Mouse (Mus musculus) liver, embryonic 13.5 days (tissue): ENCODE data around the gene H2-Ke6. TPM values are rescaled to one million over a fixed set of nuclear protein-coding genes. Genes with fewer than 3 reads are reported as not detected.
"Not testable (repeated sequence)": the region's sequence is repeated elsewhere in the genome, so short reads cannot be mapped to it uniquely, and the experiment has no call there.

Experiments used
- ATAC-seq: fragments of 200-750 bp; cut with Nextera tagmentation; 2 replicates; pipeline ENCODE4 v1.8.0; 2017; ENCODE audit warnings: low read depth, mild to moderate bottlenecking, moderate number of reproducible peaks, moderate library complexity
- DNase-seq: peaks from one replicate; pipeline ENCODE4 v3.0.0; 2022
- H3K27ac ChIP-seq: fragments of 300-500 bp; sonication (generic); 2 replicates; pipeline ENCODE4 v1.5.1; 2015; ENCODE audit warnings: moderate library complexity, mild to moderate bottlenecking, inconsistent platforms
- H3K27me3 ChIP-seq: fragments of 300-500 bp; sonication (generic); 2 replicates; pipeline ENCODE4 v1.6.1; 2015; ENCODE audit warnings: mild to moderate bottlenecking, inconsistent platforms
- H3K36me3 ChIP-seq: fragments of 300-500 bp; sonication (generic); 2 replicates; pipeline ENCODE4 v1.6.1; 2015; ENCODE audit warnings: mild to moderate bottlenecking, inconsistent platforms
- H3K4me1 ChIP-seq: fragments of 300-500 bp; sonication (generic); replicated peaks from 2 replicates; pipeline ENCODE4 v1.6.1; 2015; ENCODE audit warnings: inconsistent platforms
- H3K4me2 ChIP-seq: fragments of 300-500 bp; sonication (generic); 2 replicates; pipeline ENCODE4 v1.6.1; 2015; ENCODE audit warnings: inconsistent platforms, mild to moderate bottlenecking, moderate library complexity
- H3K4me3 ChIP-seq: fragments of 300-500 bp; sonication (generic); replicated peaks from 2 replicates; pipeline ENCODE4 v1.5.1; 2015; ENCODE audit warnings: mild to moderate bottlenecking, inconsistent platforms
- H3K9ac ChIP-seq: fragments of 300-500 bp; sonication (generic); 2 replicates; pipeline ENCODE4 v1.6.1; 2015; ENCODE audit warnings: mild to moderate bottlenecking, inconsistent platforms
- H3K9me3 ChIP-seq: fragments of 300-500 bp; sonication (generic); replicated peaks from 2 replicates; pipeline ENCODE4 v1.6.1; 2016; ENCODE audit warnings: inconsistent platforms
- WGBS: fragments of 180-500 bp; shearing (Covaris S2); methylation state at CpG from one replicate; pipeline ENCODE4 v1.1.7; 2015; ENCODE audit not compliant: insufficient replicate concordance; 5-methylcytosine and 5-hydroxymethylcytosine counted together
- polyA plus RNA-seq: library from polyadenylated mRNA; unstranded; fragments of >200 nt; fragmentation: Nextera tagmentation; extraction: Ambion mirVana; gene quantifications from 2 replicates; pipeline ENCODE4 v1.2.1, GENCODE M21; 2015

The H2-Ke6 gene
- polyA plus RNA-seq, 1 experiment from 2014 or later = 25.7 TPM

- Histone ChIP-seq H3K36me3 (peaks cover 36% of the 10 kb centered on the region), H3K4me1 (peaks cover 29% of the 10 kb centered on the region), H3K27me3 (no peaks in the 10 kb centered on the region), H3K4me3 (no peak overlapping the region), H3K4me2 (no peak overlapping the region), H3K9ac (no peak overlapping the region), H3K27ac (no peak overlapping the region), H3K9me3 (peaks cover 26% of the 10 kb centered on the region)
- ATAC-seq (no peak), DNase-seq (no peak)
- 85% methylated on average over 23 of the region's 23 CpGs for WGBS
These were observed 6.1 kb downstream of the H2-Ke6 start for GRCm38 (mm10) chr17:34021539-34022413.

- Histone ChIP-seq H3K27ac (no peak overlapping the region), H3K36me3 (peaks cover 2% of the 10 kb centered on the region; the same call in 1 of the 2 replicates), H3K27me3 (peaks cover 7% of the 10 kb centered on the region; the same call in 1 of the 2 replicates), H3K4me3 (no peak overlapping the region), H3K4me1 (no peaks in the 10 kb centered on the region), H3K9me3 (no peaks in the 10 kb centered on the region; the same call in 1 of the 2 replicates), H3K4me2 (no peak overlapping the region), H3K9ac (no peak overlapping the region)
- 86% methylated on average over 8 of the region's 8 CpGs for WGBS
- ATAC-seq (no peak), DNase-seq (no peak)
These were observed 14.4 kb downstream of the H2-Ke6 start for GRCm38 (mm10) chr17:34013436-34013835.

GRCm38 (mm10) chr17:34010156-34010555 lies 17.7 kb downstream of the H2-Ke6 start:
- H3K4me1 ChIP-seq = no peaks in the 10 kb centered on the region
- WGBS = 57% methylated on average over 5 of the region's 5 CpGs
- no peak for DNase-seq
- H3K4me2 ChIP-seq = no peak overlapping the region
- no peak overlapping the region for H3K9ac ChIP-seq
- H3K9me3 ChIP-seq = no peaks in the 10 kb centered on the region; the same call in 1 of the 2 replicates
- H3K27me3 ChIP-seq = peaks cover 17% of the 10 kb centered on the region; the same call in 1 of the 2 replicates
- H3K36me3 ChIP-seq = peaks cover 2% of the 10 kb centered on the region; the same call in 1 of the 2 replicates
- H3K27ac ChIP-seq = no peak overlapping the region
- no peak for ATAC-seq
- no peak overlapping the region for H3K4me3 ChIP-seq

- DNase-seq (no peak), ATAC-seq (no peak)
- H3K9ac ChIP-seq = no peak overlapping the region
- no peak overlapping the region for H3K4me3 ChIP-seq
- peaks cover 22% of the 10 kb centered on the region; the same call in 1 of the 2 replicates for H3K27me3 ChIP-seq
- WGBS = 36% methylated on average over 2 of the region's 2 CpGs
- H3K4me2 ChIP-seq = no peak overlapping the region
- no peak overlapping the region for H3K27ac ChIP-seq
- H3K4me1 ChIP-seq = no peaks in the 10 kb centered on the region
- no peaks in the 10 kb centered on the region for H3K36me3 ChIP-seq
- H3K9me3 ChIP-seq = no peaks in the 10 kb centered on the region
These were observed 21.3 kb downstream of the H2-Ke6 start for GRCm38 (mm10) chr17:34006570-34006969.

GRCm38 (mm10) chr17:34003426-34003825 lies 24.4 kb downstream of the H2-Ke6 start:
- 6% methylated on average over 5 of the region's 5 CpGs for WGBS
- ATAC-seq (no peak), DNase-seq (no peak)
- no peak overlapping the region for H3K27ac ChIP-seq
- H3K4me2 ChIP-seq = no peak overlapping the region
- no peak overlapping the region for H3K9ac ChIP-seq
- no peaks in the 10 kb centered on the region for H3K36me3 ChIP-seq
- peaks cover 18% of the 10 kb centered on the region for H3K4me1 ChIP-seq
- peaks cover 46% of the 10 kb centered on the region for H3K27me3 ChIP-seq
- H3K9me3 ChIP-seq = no peaks in the 10 kb centered on the region
- H3K4me3 ChIP-seq = no peak overlapping the region

- H3K36me3 ChIP-seq, H3K9me3 ChIP-seq, H3K27ac ChIP-seq, DNase-seq, H3K9ac ChIP-seq, ATAC-seq: not testable (repeated sequence)
- Histone ChIP-seq H3K4me2 (peak overlapping the region; percentile 98), H3K27me3 (peaks cover 42% of the 10 kb centered on the region), H3K4me3 (peak overlapping the region; percentile 69; the same call in 1 of the 2 replicates), H3K4me1 (peaks cover 18% of the 10 kb centered on the region)
- WGBS = 47% methylated on average over 2 of the region's 2 CpGs
These were observed 27.1 kb downstream of the H2-Ke6 start for GRCm38 (mm10) chr17:34000796-34001195.

- H3K9me3 ChIP-seq = no peaks in the 10 kb centered on the region
- peak within 1 kb of the TSS; percentile 58 for H3K27ac ChIP-seq
- peak within 1 kb of the TSS; percentile 69 for H3K4me3 ChIP-seq
- DNase-seq (peak; percentile 65), ATAC-seq (peak; percentile 84)
- H3K27me3 ChIP-seq = peaks cover 36% of the 10 kb centered on the region
- peak within 1 kb of the TSS; percentile 98 for H3K4me2 ChIP-seq
- peak within 1 kb of the TSS; percentile 75 for H3K9ac ChIP-seq
- 1% methylated on average over 29 of the region's 30 CpGs for WGBS
- H3K36me3 ChIP-seq = no peaks in the 10 kb centered on the region
- H3K4me1 ChIP-seq = peaks cover 18% of the 10 kb centered on the region
These were observed 27.7 kb downstream of the H2-Ke6 start, which contains the start of gene H2-K1 for GRCm38 (mm10) chr17:34000150-34000537. H2-K1 (minus strand) TSS chr17:34000347.

- whole genome bisulfite sequencing = 1% methylated on average over 87 of the region's 87 CpGs
- H3K36me3 ChIP-seq = no peaks in the 10 kb centered on the region
- H3K9me3 ChIP-seq = no peaks in the 10 kb centered on the region
- H3K4me3 ChIP-seq = peak overlapping the region; percentile 69
- peak; percentile 23 for DNase-seq
- H3K27ac ChIP-seq = peak overlapping the region; percentile 58
- peak overlapping the region; percentile 75 for H3K9ac ChIP-seq
- peak overlapping the region; percentile 98 for H3K4me2 ChIP-seq
- H3K27me3 ChIP-seq = peaks cover 36% of the 10 kb centered on the region
- peaks cover 18% of the 10 kb centered on the region for H3K4me1 ChIP-seq
- ATAC-seq = peak; percentile 42
These were observed 28.3 kb downstream of the H2-Ke6 start for GRCm38 (mm10) chr17:33999341-34000149.

- H3K27ac ChIP-seq, ATAC-seq, H3K36me3 ChIP-seq, H3K9ac ChIP-seq, H3K9me3 ChIP-seq, DNase-seq: not testable (repeated sequence)
- Histone ChIP-seq H3K27me3 (peaks cover 36% of the 10 kb centered on the region), H3K4me1 (peaks cover 18% of the 10 kb centered on the region), H3K4me3 (peak overlapping the region; percentile 69), H3K4me2 (peak overlapping the region; percentile 98)
- WGBS = 31% methylated on average over 5 of the region's 5 CpGs
These were observed 29.2 kb downstream of the H2-Ke6 start for GRCm38 (mm10) chr17:33998697-33999096.

GRCm38 (mm10) chr17:33997025-33997424 lies 30.8 kb downstream of the H2-Ke6 start:
- not testable (repeated sequence) for DNase-seq, H3K4me3 ChIP-seq, H3K36me3 ChIP-seq, ATAC-seq, H3K9me3 ChIP-seq, H3K27ac ChIP-seq, H3K9ac ChIP-seq, H3K4me2 ChIP-seq
- Histone ChIP-seq H3K4me1 (peaks cover 18% of the 10 kb centered on the region), H3K27me3 (peaks cover 32% of the 10 kb centered on the region)
- 74% methylated on average over 2 of the region's 2 CpGs for WGBS

GRCm38 (mm10) chr17:33995651-33996050 lies 32.2 kb downstream of the H2-Ke6 start:
- DNase-seq (no peak), ATAC-seq (no peak)
- H3K4me3 ChIP-seq = no peak overlapping the region
- no peaks in the 10 kb centered on the region for H3K9me3 ChIP-seq
- H3K27me3 ChIP-seq = peaks cover 20% of the 10 kb centered on the region
- H3K4me2 ChIP-seq = no peak overlapping the region
- WGBS = 43% methylated on average over 3 of the region's 3 CpGs
- no peak overlapping the region for H3K9ac ChIP-seq
- no peak overlapping the region for H3K27ac ChIP-seq
- peaks cover 18% of the 10 kb centered on the region for H3K4me1 ChIP-seq
- H3K36me3 ChIP-seq = no peaks in the 10 kb centered on the region
